Mouse (Mus musculus) adrenal gland, adult 8-10 months (tissue): ENCODE measurements around the gene Epc2. TPM values are rescaled to one million over a fixed set of nuclear protein-coding genes. Genes with fewer than 3 reads are reported as not detected.
"Not testable (repeated sequence)": the region's sequence is repeated elsewhere in the genome, so short reads cannot be mapped to it uniquely, and the experiment has no call there.

Experiments used
- DNase-seq: peaks from one replicate; pipeline ENCODE4 v3.0.0; 2022
- total RNA-seq, 4 experiments: library from RNA; stranded (reverse); gene quantifications; 2 replicates each; pipeline ENCODE4 v1.2.4; 2022

Gene Epc2
- total RNA-seq, 4 experiments from 2014 or later, result 23.1 to 29.3 (median 25.6) TPM

- no peak for DNase-seq
Measured at GRCm38 (mm10) chr2:49472443-49472842, 21.2 kb downstream of the Epc2 start.

GRCm38 (mm10) chr2:49482146-49482545, 30.9 kb downstream of the Epc2 start:
- DNase-seq, result no peak

GRCm38 (mm10) chr2:49483382-49483781, 32.1 kb downstream of the Epc2 start:
- DNase-seq, result no peak

- DNase-seq, result no peak
Measured at GRCm38 (mm10) chr2:49501435-49501834, 50.1 kb downstream of the Epc2 start.

GRCm38 (mm10) chr2:49503596-49503995, 52.3 kb downstream of the Epc2 start:
- no peak for DNase-seq

GRCm38 (mm10) chr2:49505151-49505550, 53.9 kb downstream of the Epc2 start:
- not testable (repeated sequence) for DNase-seq

GRCm38 (mm10) chr2:49510832-49511231, 59.5 kb downstream of the Epc2 start:
- DNase-seq, result no peak

- no peak for DNase-seq
Measured at GRCm38 (mm10) chr2:49516011-49516410, 64.7 kb downstream of the Epc2 start.

- DNase-seq, result no peak
Measured at GRCm38 (mm10) chr2:49520409-49520808, 69.1 kb downstream of the Epc2 start.

GRCm38 (mm10) chr2:49520989-49521388, 69.7 kb downstream of the Epc2 start:
- no peak for DNase-seq

- DNase-seq, result no peak
Measured at GRCm38 (mm10) chr2:49521564-49521963, 70.3 kb downstream of the Epc2 start.

- DNase-seq, result no peak
Measured at GRCm38 (mm10) chr2:49522578-49522977, 71.3 kb downstream of the Epc2 start.

GRCm38 (mm10) chr2:49537147-49537546, 85.9 kb downstream of the Epc2 start:
- no peak for DNase-seq

GRCm38 (mm10) chr2:49538056-49538455, 86.8 kb downstream of the Epc2 start:
- no peak for DNase-seq

- DNase-seq, result no peak
Measured at GRCm38 (mm10) chr2:49539745-49540144, 88.5 kb downstream of the Epc2 start.

- no peak for DNase-seq
Measured at GRCm38 (mm10) chr2:49547813-49548212, 96.5 kb downstream of the Epc2 start.

GRCm38 (mm10) chr2:49548492-49548891, 97.2 kb downstream of the Epc2 start:
- DNase-seq, result no peak

- DNase-seq, result no peak
Measured at GRCm38 (mm10) chr2:49553096-49553495, 101.8 kb downstream of the Epc2 start.

GRCm38 (mm10) chr2:49557339-49557738, 106.1 kb downstream of the Epc2 start:
- DNase-seq, result no peak

- no peak for DNase-seq
Measured at GRCm38 (mm10) chr2:49558361-49558760, 107.1 kb downstream of the Epc2 start.

- DNase-seq, result no peak
Measured at GRCm38 (mm10) chr2:49562688-49563350, 111.5 kb downstream of the Epc2 start.

GRCm38 (mm10) chr2:49569862-49570777, 118.8 kb downstream of the Epc2 start:
- DNase-seq, result no peak

GRCm38 (mm10) chr2:49570778-49571101, 119.5 kb downstream of the Epc2 start:
- DNase-seq, result no peak
